In genomic region chr2:155691336-155691722, GRCm38 (mm10) we compare ENCODE assay signal across 8 mouse cellular contexts. TPM values are rescaled to one million over a fixed set of nuclear protein-coding genes. Genes with fewer than 3 reads are reported as not detected.
A peak's percentile ranks its signal among the peaks of the same experiment; 100 is the strongest.
DNase-seq lines count a peak whose midpoint lies in the region; ATAC-seq and TF ChIP-seq lines count a peak whose summit lies in the region.
"Had no signal": no experiment of that assay in that cellular context is flagged by ENCODE, and none has a peak within 500 bp of the region (broad histone marks: within the 10 kb centered on the region; RNA-seq: fewer than 3 reads in every experiment).

No protein-coding gene starts in this region.

- H3K9ac ChIP-seq in neural tube, embryonic 11.5 days (ENCODE audit: low read length) = peak overlapping the region; percentile 90
- peak overlapping the region; percentile 95 for H3K9ac ChIP-seq in embryonic facial prominence, embryonic 15.5 days
- H3K9ac ChIP-seq in limb, embryonic 14.5 days (ENCODE audit: low read depth, low read length, severe bottlenecking) = peak overlapping the region; percentile 97
- H3K9ac ChIP-seq in stomach, postnatal 0 days (ENCODE audit: low read length) = peak overlapping the region; percentile 97

- no peak for TF ChIP-seq EP300 in stomach, postnatal 0 days (optimal IDR thresholded peaks at IDR 0.05)

- WGBS in neural tube, embryonic 11.5 days = 7% methylated on average over 8 of the region's 8 CpGs
- WGBS in embryonic facial prominence, embryonic 15.5 days = 5% methylated on average over 8 of the region's 8 CpGs
- WGBS in limb, embryonic 14.5 days = 4% methylated on average over 8 of the region's 8 CpGs
- under 1% methylated on average over 8 of the region's 8 CpGs for WGBS in stomach, postnatal 0 days

- H3K4me1 ChIP-seq in neural tube, embryonic 11.5 days (ENCODE audit: control insufficient read depth, insufficient read depth, low read length) = peaks cover 9% of the 10 kb centered on the region
- peaks cover 19% of the 10 kb centered on the region for H3K4me1 ChIP-seq in embryonic facial prominence, embryonic 15.5 days
- H3K4me1 ChIP-seq in limb, embryonic 14.5 days (ENCODE audit: control insufficient read depth, insufficient read depth, low read length) = peaks cover 14% of the 10 kb centered on the region
- no peaks in the 10 kb centered on the region for H3K4me1 ChIP-seq in stomach, postnatal 0 days (replicated peaks; ENCODE audit: control insufficient read depth, insufficient read depth)

- no peaks in the 10 kb centered on the region for H3K9me3 ChIP-seq in neural tube, embryonic 11.5 days (ENCODE audit: control insufficient read depth, low read length)
- H3K9me3 ChIP-seq in embryonic facial prominence, embryonic 15.5 days (replicated peaks) = no peaks in the 10 kb centered on the region
- H3K9me3 ChIP-seq in limb, embryonic 14.5 days (ENCODE audit: control insufficient read depth, low read length) = no peaks in the 10 kb centered on the region
- H3K9me3 ChIP-seq in stomach, postnatal 0 days (ENCODE audit: control insufficient read depth, low read length) = no peaks in the 10 kb centered on the region

- no peak for ATAC-seq in neural tube, embryonic 11.5 days (ENCODE audit: insufficient read depth, low FRiP score, low TSS enrichment)
- ATAC-seq in embryonic facial prominence, embryonic 15.5 days (ENCODE audit: insufficient number of reproducible peaks, low FRiP score, low TSS enrichment, low read depth) = no peak
- no peak for ATAC-seq in limb, embryonic 14.5 days (ENCODE audit: low FRiP score, low read depth)
- no peak for ATAC-seq in stomach, postnatal 0 days (ENCODE audit: low FRiP score, low TSS enrichment)

- H3K4me3 ChIP-seq in neural tube, embryonic 11.5 days (ENCODE audit: low read depth, low read length) = peak overlapping the region; percentile 84
- H3K4me3 ChIP-seq in embryonic facial prominence, embryonic 15.5 days (replicated peaks) = peak overlapping the region; percentile 97
- peak overlapping the region; percentile 99 for H3K4me3 ChIP-seq in limb, embryonic 14.5 days (replicated peaks; ENCODE audit: low read length)
- peak overlapping the region; percentile 96 for H3K4me3 ChIP-seq in stomach, postnatal 0 days (ENCODE audit: low read depth, low read length)

- peak overlapping the region; percentile 86 for H3K27ac ChIP-seq in neural tube, embryonic 11.5 days (ENCODE audit: low read depth, low read length)
- H3K27ac ChIP-seq in embryonic facial prominence, embryonic 15.5 days (replicated peaks) = peak overlapping the region; percentile 86
- peak overlapping the region; percentile 89; the same call in 1 of the 2 replicates for H3K27ac ChIP-seq in limb, embryonic 14.5 days (replicated peaks; ENCODE audit: low read depth, low read length)
- peak overlapping the region; percentile 94 for H3K27ac ChIP-seq in stomach, postnatal 0 days (replicated peaks)

- TF ChIP-seq CTCF in stomach, postnatal 0 days (IDR thresholded peaks at IDR 0.05; ENCODE audit: low read depth) = no peak

- no peaks in the 10 kb centered on the region; the same call in 1 of the 2 replicates for H3K36me3 ChIP-seq in neural tube, embryonic 11.5 days (ENCODE audit: control insufficient read depth, insufficient read depth, low read length)
- no peaks in the 10 kb centered on the region; the same call in none of the 2 replicates for H3K36me3 ChIP-seq in embryonic facial prominence, embryonic 15.5 days
- H3K36me3 ChIP-seq in limb, embryonic 14.5 days (ENCODE audit: control insufficient read depth, insufficient read depth, low read length) = peaks cover 16% of the 10 kb centered on the region
- no peaks in the 10 kb centered on the region for H3K36me3 ChIP-seq in stomach, postnatal 0 days (ENCODE audit: control insufficient read depth, insufficient read depth, low read length)

- DNase-seq in neural tube, embryonic 11.5 days (ENCODE audit: low spot score) = no peak
- DNase-seq in neural tube, embryonic 10.5 days (ENCODE audit: extremely low spot score, low spot score) = no peak
- no peak for DNase-seq in limb, embryonic 14.5 days (ENCODE audit: low spot score)
- no peak for DNase-seq in stomach, postnatal 0 days (ENCODE audit: low spot score)
- DNase-seq in thymus, postnatal 36 days = no peak
- DNase-seq in kidney, adult 9 months = no peak
- DNase-seq: cerebellum, postnatal 36 days had no signal

- no peak for TF ChIP-seq POLR2A in limb, embryonic 14.5 days (IDR thresholded peaks at IDR 0.05; ENCODE audit: borderline replicate concordance, extremely low read depth, insufficient read depth, insufficient read length)

- H3K27me3 ChIP-seq in neural tube, embryonic 11.5 days (ENCODE audit: control insufficient read depth, insufficient read depth, low read length) = no peaks in the 10 kb centered on the region
- H3K27me3 ChIP-seq in embryonic facial prominence, embryonic 15.5 days = no peaks in the 10 kb centered on the region
- no peaks in the 10 kb centered on the region for H3K27me3 ChIP-seq in limb, embryonic 14.5 days (ENCODE audit: control insufficient read depth, insufficient read depth, low read length)
- no peaks in the 10 kb centered on the region for H3K27me3 ChIP-seq in stomach, postnatal 0 days (ENCODE audit: control insufficient read depth, insufficient read depth, low read length)

- H3K4me2 ChIP-seq in neural tube, embryonic 11.5 days (ENCODE audit: low read depth) = peak overlapping the region; percentile 66
- H3K4me2 ChIP-seq in embryonic facial prominence, embryonic 15.5 days (replicated peaks) = peak overlapping the region; percentile 69
- peak overlapping the region; percentile 61 for H3K4me2 ChIP-seq in limb, embryonic 14.5 days (replicated peaks; ENCODE audit: low read depth, low read length, severe bottlenecking)
- H3K4me2 ChIP-seq in stomach, postnatal 0 days (replicated peaks; ENCODE audit: low read depth) = peak overlapping the region; percentile 73

RNA-seq across cellular contexts. Expression of gene Trpc4ap, which starts 0.9 kb away (rescaled TPM):
- 155 and 166 TPM in 2 replicates for polyA plus RNA-seq in neural tube, embryonic 11.5 days (2014; fragmentation: Nextera tagmentation; extraction: Ambion mirVana)
- 131 and 137 TPM in 2 replicates for polyA plus RNA-seq in embryonic facial prominence, embryonic 15.5 days (2015; fragmentation: Nextera tagmentation; extraction: Ambion mirVana)
- 166 and 196 TPM in 2 replicates for polyA plus RNA-seq in limb, embryonic 14.5 days (2012; rRNA removed)
- 140 and 153 TPM in 2 replicates for polyA plus RNA-seq in limb, embryonic 14.5 days (2014; fragmentation: Nextera tagmentation; extraction: Ambion mirVana)
- polyA plus RNA-seq in stomach, postnatal 0 days (2015; fragmentation: Nextera tagmentation; extraction: Ambion mirVana) = 66.5 and 68.4 TPM in 2 replicates

RNA-seq across cellular contexts. Expression of gene Edem2, which starts 37.9 kb away (rescaled TPM):
- 33.1 and 36.0 TPM in 2 replicates for polyA plus RNA-seq in neural tube, embryonic 11.5 days (2014; fragmentation: Nextera tagmentation; extraction: Ambion mirVana)
- polyA plus RNA-seq in embryonic facial prominence, embryonic 15.5 days (2015; fragmentation: Nextera tagmentation; extraction: Ambion mirVana) = 38.3 and 39.4 TPM in 2 replicates
- polyA plus RNA-seq in limb, embryonic 14.5 days (2012; rRNA removed) = 36.1 and 38.5 TPM in 2 replicates
- polyA plus RNA-seq in limb, embryonic 14.5 days (2014; fragmentation: Nextera tagmentation; extraction: Ambion mirVana) = 31.3 and 35.0 TPM in 2 replicates
- polyA plus RNA-seq in stomach, postnatal 0 days (2015; fragmentation: Nextera tagmentation; extraction: Ambion mirVana) = 64.9 and 65.7 TPM in 2 replicates

RNA-seq across cellular contexts. Expression of gene Gm17581, which starts 44.3 kb away (rescaled TPM):
- not detected in 2 replicates for polyA plus RNA-seq in neural tube, embryonic 11.5 days (2014; fragmentation: Nextera tagmentation; extraction: Ambion mirVana)
- not detected in 2 replicates for polyA plus RNA-seq in embryonic facial prominence, embryonic 15.5 days (2015; fragmentation: Nextera tagmentation; extraction: Ambion mirVana)
- not detected in 2 replicates for polyA plus RNA-seq in limb, embryonic 14.5 days (2012; rRNA removed)
- not detected in 2 replicates for polyA plus RNA-seq in limb, embryonic 14.5 days (2014; fragmentation: Nextera tagmentation; extraction: Ambion mirVana)
- not detected in 2 replicates for polyA plus RNA-seq in stomach, postnatal 0 days (2015; fragmentation: Nextera tagmentation; extraction: Ambion mirVana)

RNA-seq across cellular contexts. Expression of gene Procr, which starts 59.6 kb away (rescaled TPM):
- polyA plus RNA-seq in neural tube, embryonic 11.5 days (2014; fragmentation: Nextera tagmentation; extraction: Ambion mirVana) = 2.6 and 2.8 TPM in 2 replicates
- polyA plus RNA-seq in embryonic facial prominence, embryonic 15.5 days (2015; fragmentation: Nextera tagmentation; extraction: Ambion mirVana) = 8.8 and 9.8 TPM in 2 replicates
- 6.2 and 8.2 TPM in 2 replicates for polyA plus RNA-seq in limb, embryonic 14.5 days (2012; rRNA removed)
- 4.3 and 5.2 TPM in 2 replicates for polyA plus RNA-seq in limb, embryonic 14.5 days (2014; fragmentation: Nextera tagmentation; extraction: Ambion mirVana)
- 12.2 and 14.3 TPM in 2 replicates for polyA plus RNA-seq in stomach, postnatal 0 days (2015; fragmentation: Nextera tagmentation; extraction: Ambion mirVana)
